Mouse (Mus musculus) cerebellum, adult 2 months (tissue): ENCODE measurements around the gene Ncbp3. TPM values are rescaled to one million over a fixed set of nuclear protein-coding genes. Genes with fewer than 3 reads are reported as not detected.

Experiments used
- DNase-seq, 2 experiments: peaks; one replicate each; pipeline ENCODE4 v3.0.0; 2021
- H3K27ac ChIP-seq: fragments of 200-500 bp; 2 replicates; pipeline ENCODE4 v1.5.1; 2012; ENCODE audit warnings: low read length, control low read depth, inconsistent platforms; ENCODE audit not compliant: insufficient read depth
- H3K27me3 ChIP-seq: fragments of 200-500 bp; 2 replicates; pipeline ENCODE4 v1.6.1; 2012; ENCODE audit warnings: inconsistent platforms, mild to moderate bottlenecking, low read length, moderate library complexity; ENCODE audit not compliant: control insufficient read depth, insufficient read depth
- H3K4me1 ChIP-seq: fragments of 200-500 bp; 2 replicates; pipeline ENCODE4 v1.6.1; 2011; ENCODE audit warnings: low read length; ENCODE audit not compliant: control insufficient read depth, insufficient read depth
- H3K4me3 ChIP-seq: fragments of 200-500 bp; replicated peaks from 2 replicates; pipeline ENCODE3; 2011; ENCODE audit warnings: mild to moderate bottlenecking, low read depth, low read length, control low read depth; ENCODE audit not compliant: insufficient read depth
- CTCF ChIP-seq: fragments of 200-500 bp; IDR thresholded peaks from 2 replicates; pipeline ENCODE4 v1.5.1; 2011; ENCODE audit warnings: low read depth, mild to moderate bottlenecking, control low read depth, low read length, moderate library complexity, borderline replicate concordance; ENCODE audit not compliant: insufficient read depth
- POLR2A ChIP-seq: fragments of 200-500 bp; IDR thresholded peaks from 2 replicates; pipeline ENCODE4 v1.6.1; 2011; ENCODE audit warnings: low read length, control low read depth, borderline replicate concordance; ENCODE audit not compliant: insufficient read depth
- WGBS: fragments of 180-500 bp; shearing (Covaris S2); methylation state at CpG from one replicate; pipeline ENCODE4 v1.1.7; 2018; 5-methylcytosine and 5-hydroxymethylcytosine counted together
- polyA plus RNA-seq: library from polyadenylated mRNA; depleted of rRNA; stranded (reverse); fragments of >200 nt; gene quantifications from 2 replicates; pipeline ENCODE4 v1.2.3, GENCODE M21; 2012

The Ncbp3 gene
- polyA plus RNA-seq, 1 experiment: 6.4 TPM

DNA sequence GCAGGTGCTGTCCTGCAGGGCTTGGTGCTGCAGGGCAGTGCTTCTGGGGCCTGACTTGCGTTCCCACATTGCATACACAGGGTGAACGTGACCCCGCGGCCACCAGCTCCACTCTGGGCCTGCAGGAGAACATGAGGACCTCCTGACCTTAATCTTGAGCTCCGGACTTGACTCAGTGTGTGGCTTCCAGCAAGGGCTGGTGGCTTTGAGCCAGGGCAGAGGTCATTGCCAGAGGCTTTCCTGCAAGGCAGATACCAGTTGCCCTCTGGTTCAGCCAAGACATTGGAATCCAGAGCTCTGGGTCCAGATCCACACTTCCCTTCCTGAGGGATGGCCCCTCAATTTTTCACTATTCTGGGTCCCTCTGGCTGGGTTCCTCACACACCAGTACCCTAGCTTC, 33.6 kb upstream of the Ncbp3 start:
- TF ChIP-seq POLR2A (no peak), CTCF (no peak)
- peak in 1 of 2 experiments; percentile 36 for DNase-seq
- H3K27ac ChIP-seq: no peak overlapping the region
- peaks cover 37% of the 10 kb centered on the region for H3K4me1 ChIP-seq
- no peaks in the 10 kb centered on the region for H3K27me3 ChIP-seq
- 81% methylated on average over 5 of the region's 5 CpGs for WGBS
- H3K4me3 ChIP-seq: no peak overlapping the region

GRCm38 (mm10) chr11:73014831-73015344, 32.7 kb upstream of the Ncbp3 start:
- Histone ChIP-seq H3K4me1 (peaks cover 32% of the 10 kb centered on the region), H3K27me3 (no peaks in the 10 kb centered on the region), H3K4me3 (no peak overlapping the region), H3K27ac (peak overlapping the region; percentile 38)
- TF ChIP-seq CTCF (no peak), POLR2A (no peak)
- 16% methylated on average over 4 of the region's 4 CpGs for WGBS
- DNase-seq: peak; percentile 81 to 86

DNA sequence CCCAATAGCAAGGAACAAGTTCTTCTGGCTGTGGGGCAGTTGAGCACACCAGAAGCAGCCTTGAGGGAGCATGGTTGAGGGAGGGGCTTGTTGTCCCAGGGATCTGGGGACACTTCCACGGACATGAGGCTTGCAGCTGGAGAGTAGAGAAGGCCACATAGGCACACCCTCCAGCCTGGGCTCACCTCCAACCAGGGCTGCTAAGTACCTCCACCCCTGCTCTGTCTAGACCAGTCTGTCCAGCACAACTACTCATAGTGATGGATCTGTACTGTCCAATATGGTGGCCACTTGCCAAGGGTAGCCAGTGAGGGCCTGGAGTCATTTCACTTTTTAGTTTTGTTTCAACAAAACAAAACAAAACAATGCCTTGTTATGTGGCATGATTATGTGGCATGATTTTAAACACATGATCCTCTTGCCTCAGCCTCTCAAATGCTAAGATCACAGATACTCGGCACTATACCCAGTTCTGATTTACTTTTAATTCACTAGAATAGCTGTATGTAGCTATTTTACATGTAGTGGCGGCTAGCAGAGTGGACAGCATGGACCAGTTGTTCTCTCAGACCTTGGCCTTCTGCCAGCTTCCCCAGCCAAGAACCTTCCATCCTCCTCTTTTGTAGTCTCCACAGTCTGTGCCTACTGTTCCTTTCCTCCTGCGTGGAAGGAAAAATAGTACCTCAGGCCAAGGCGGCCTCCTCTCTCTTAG, 32.0 kb upstream of the Ncbp3 start:
- H3K27me3 ChIP-seq: no peaks in the 10 kb centered on the region
- DNase-seq: peak; percentile 77 to 84
- TF ChIP-seq POLR2A: no peak
- no peak for TF ChIP-seq CTCF
- H3K4me3 ChIP-seq: no peak overlapping the region
- H3K4me1 ChIP-seq: peaks cover 35% of the 10 kb centered on the region
- peak overlapping the region; percentile 87 for H3K27ac ChIP-seq
- WGBS: 15% methylated on average over 5 of the region's 5 CpGs

DNA sequence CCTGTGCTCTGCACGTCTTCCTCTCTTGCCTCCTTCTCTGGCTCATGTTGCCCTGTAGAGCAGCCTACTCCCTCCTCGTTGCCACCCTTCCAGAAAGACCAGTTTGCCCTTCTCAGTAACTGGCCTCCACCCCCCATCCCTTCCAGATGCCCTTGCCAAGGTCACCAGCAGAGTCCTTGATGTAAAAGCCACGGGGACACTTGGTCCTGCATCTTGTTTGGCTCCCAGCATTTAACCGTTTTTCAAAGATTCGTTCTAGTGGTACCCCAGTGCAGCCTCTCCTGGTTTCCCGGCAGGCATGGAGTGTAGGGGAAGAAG, 31.5 kb upstream of the Ncbp3 start:
- no peak overlapping the region for H3K4me3 ChIP-seq
- H3K27ac ChIP-seq: peak overlapping the region; percentile 87
- H3K27me3 ChIP-seq: no peaks in the 10 kb centered on the region

DNA sequence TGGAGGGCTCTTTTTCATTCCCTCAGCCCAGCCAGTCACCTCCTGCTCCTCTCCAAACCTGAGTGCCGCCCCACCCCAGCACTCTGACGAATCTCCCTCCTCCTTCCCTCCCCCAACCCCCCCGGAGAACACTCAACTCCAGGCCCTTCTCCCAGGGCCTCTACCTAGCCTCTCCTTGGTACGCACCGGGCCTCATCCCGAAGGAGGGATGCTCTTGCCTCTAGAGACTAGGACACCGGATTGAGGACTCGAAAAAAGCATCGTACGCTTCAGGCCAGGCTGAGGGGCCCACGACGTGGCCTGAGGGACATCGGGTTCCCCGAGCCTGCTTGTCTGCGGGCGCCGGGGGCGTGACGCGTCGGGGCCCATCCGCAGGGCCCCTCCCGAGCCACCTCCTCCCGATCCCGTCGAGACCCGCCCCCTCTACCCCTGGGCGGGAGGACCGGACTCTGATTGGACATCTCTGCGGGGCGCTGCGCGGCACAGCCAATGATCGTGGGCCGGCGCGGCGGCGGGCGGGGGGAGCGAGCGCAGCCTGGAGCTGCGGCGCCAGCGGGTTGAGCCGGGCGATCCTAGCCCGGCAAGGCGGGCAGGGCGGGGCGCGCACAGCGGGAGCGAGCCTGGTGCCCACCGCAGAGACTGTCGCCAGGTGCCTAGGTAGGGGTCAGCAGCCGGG, 29.0 kb upstream of the Ncbp3 start, which contains the start of gene Camkk1:
Camkk1 (plus strand) TSS at position 538 of the 676 bp plus-strand sequence.
- Histone ChIP-seq H3K27me3 (no peaks in the 10 kb centered on the region), H3K4me1 (peaks cover 62% of the 10 kb centered on the region), H3K4me3 (peak within 1 kb of the TSS; percentile 91), H3K27ac (peak within 1 kb of the TSS; percentile 83)
- TF ChIP-seq CTCF (no peak), POLR2A (peak; percentile 67)
- WGBS: under 1% methylated on average over 57 of the region's 57 CpGs
- DNase-seq: peak; percentile 97 to 98

More for the DNA sequence above, 31.5 kb upstream of the Ncbp3 start:
- 9% methylated on average over 6 of the region's 6 CpGs for WGBS
- H3K4me1 ChIP-seq: peaks cover 40% of the 10 kb centered on the region
- DNase-seq: no peak
- TF ChIP-seq POLR2A: no peak
- TF ChIP-seq CTCF: no peak

- WGBS: under 1% methylated on average over 46 of the region's 46 CpGs
- TF ChIP-seq CTCF: no peak
Measured at GRCm38 (mm10) chr11:73019147-73019795, 28.3 kb upstream of the Ncbp3 start.

DNA sequence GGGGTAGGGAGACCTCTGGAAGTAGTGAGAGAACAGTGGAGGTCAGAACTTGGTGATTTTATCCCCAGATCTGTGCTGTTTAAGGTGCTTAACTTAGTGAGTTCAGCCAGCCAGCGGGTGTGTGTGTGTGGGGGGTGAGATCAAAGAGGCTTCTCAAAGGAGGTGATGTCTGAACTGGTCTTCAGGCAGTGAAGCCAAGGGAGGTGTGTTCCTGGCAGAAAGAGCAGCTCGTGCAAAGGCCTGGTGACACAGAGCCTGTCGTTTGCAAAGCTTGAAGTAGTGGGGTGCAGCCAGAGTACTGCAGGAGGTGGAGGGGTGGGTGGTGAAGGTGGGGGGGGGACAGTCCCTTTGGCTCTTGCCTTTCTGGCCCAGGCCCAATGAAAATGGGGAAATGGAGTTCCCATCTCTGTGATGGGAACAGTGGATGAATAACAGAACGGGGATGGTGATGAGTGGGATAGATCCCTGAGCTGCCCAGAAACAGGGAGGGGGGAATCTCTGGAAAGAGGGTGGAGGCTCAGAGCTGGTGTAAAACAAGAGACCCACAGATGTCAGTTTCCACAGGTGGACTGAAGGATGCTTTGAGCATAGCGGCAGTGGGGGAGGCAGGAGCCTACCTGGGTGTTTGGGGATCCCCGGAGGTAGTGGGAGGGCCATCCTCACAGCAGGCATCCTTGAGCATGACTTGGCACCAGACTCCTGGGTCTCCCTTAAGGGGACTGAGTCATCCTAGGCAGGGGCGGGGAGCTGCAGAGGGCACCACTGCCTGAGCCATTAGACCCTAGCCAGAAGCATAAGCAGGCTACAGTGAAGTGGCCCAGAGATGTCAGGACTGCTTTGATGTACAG, 26.4 kb upstream of the Ncbp3 start:
- TF ChIP-seq POLR2A: no peak
- no peak for TF ChIP-seq CTCF
- no peaks in the 10 kb centered on the region for H3K27me3 ChIP-seq
- H3K4me3 ChIP-seq: no peak overlapping the region
- H3K27ac ChIP-seq: peak overlapping the region; percentile 10; the same call in 1 of the 2 replicates
- peak in 1 of 2 experiments; percentile 52 for DNase-seq
- WGBS: 29% methylated on average over 7 of the region's 7 CpGs
- H3K4me1 ChIP-seq: peaks cover 54% of the 10 kb centered on the region

More at GRCm38 (mm10) chr11:73019147-73019795, 28.3 kb upstream of the Ncbp3 start:
- Histone ChIP-seq H3K4me3 (peak overlapping the region; percentile 89), H3K27me3 (no peaks in the 10 kb centered on the region), H3K4me1 (peaks cover 66% of the 10 kb centered on the region), H3K27ac (peak overlapping the region; percentile 77)
- peak; percentile 71 for DNase-seq
